Comparison of ENCODE assay signal across 19 mouse cellular contexts in genomic region chr10:106998052-106998625, GRCm38 (mm10).
DNase-seq lines count a peak whose midpoint lies in the region; ATAC-seq lines count a peak whose summit lies in the region.
"Had no signal": no experiment of that assay in that cellular context is flagged by ENCODE, and none has a peak within 500 bp of the region (broad histone marks: within the 10 kb centered on the region; RNA-seq: fewer than 3 reads in every experiment).

No protein-coding gene starts in this region.

- H3K4me3 ChIP-seq in hindbrain, embryonic 11.5 days (ENCODE audit: low read depth, low read length), result no peak overlapping the region
- no peak overlapping the region for H3K4me3 ChIP-seq in hindbrain, embryonic 10.5 days
- no peak overlapping the region for H3K4me3 ChIP-seq in forebrain, embryonic 12.5 days (replicated peaks)
- no peak overlapping the region for H3K4me3 ChIP-seq in hindbrain, embryonic 14.5 days (replicated peaks; ENCODE audit: low read length)
- no peak overlapping the region for H3K4me3 ChIP-seq in midbrain, embryonic 16.5 days (ENCODE audit: low read depth, low read length)
- H3K4me3 ChIP-seq: embryonic facial prominence, embryonic 13.5 days; gastrocnemius, adult 2 months; left cerebral cortex, adult 2 months; liver, embryonic 13.5 days; myocyte had no signal

- H3K27ac ChIP-seq in hindbrain, embryonic 11.5 days (ENCODE audit: low read depth, low read length), result no peak overlapping the region
- H3K27ac ChIP-seq in hindbrain, embryonic 10.5 days, result no peak overlapping the region
- no peak overlapping the region for H3K27ac ChIP-seq in forebrain, embryonic 12.5 days
- no peak overlapping the region for H3K27ac ChIP-seq in hindbrain, embryonic 14.5 days
- H3K27ac ChIP-seq in midbrain, embryonic 16.5 days (ENCODE audit: low read length), result no peak overlapping the region
- H3K27ac ChIP-seq: embryonic facial prominence, embryonic 13.5 days; gastrocnemius, adult 2 months; left cerebral cortex, adult 2 months; liver, embryonic 13.5 days had no signal

- 83% methylated on average over 2 of the region's 2 CpGs for WGBS in hindbrain, embryonic 11.5 days
- 67% methylated on average over 2 of the region's 2 CpGs for WGBS in hindbrain, embryonic 10.5 days
- 76% methylated on average over 2 of the region's 2 CpGs for WGBS in forebrain, embryonic 12.5 days
- 50% methylated on average over 2 of the region's 2 CpGs for WGBS in hindbrain, embryonic 14.5 days
- 74% methylated on average over 2 of the region's 2 CpGs for WGBS in midbrain, embryonic 16.5 days

- H3K9me3 ChIP-seq in hindbrain, embryonic 11.5 days (ENCODE audit: control insufficient read depth, low read length), result no peaks in the 10 kb centered on the region
- H3K9me3 ChIP-seq in hindbrain, embryonic 10.5 days, result no peaks in the 10 kb centered on the region
- no peaks in the 10 kb centered on the region for H3K9me3 ChIP-seq in forebrain, embryonic 12.5 days
- H3K9me3 ChIP-seq in hindbrain, embryonic 14.5 days (ENCODE audit: control insufficient read depth, low read length), result no peaks in the 10 kb centered on the region
- no peaks in the 10 kb centered on the region for H3K9me3 ChIP-seq in midbrain, embryonic 16.5 days (replicated peaks; ENCODE audit: control insufficient read depth, low read length, poor library complexity, severe bottlenecking)
- H3K9me3 ChIP-seq: embryonic facial prominence, embryonic 13.5 days; liver, embryonic 13.5 days had no signal

- no peak overlapping the region for H3K4me2 ChIP-seq in hindbrain, embryonic 11.5 days (replicated peaks; ENCODE audit: low read depth, low read length)
- H3K4me2 ChIP-seq in forebrain, embryonic 12.5 days, result no peak overlapping the region
- no peak overlapping the region for H3K4me2 ChIP-seq in hindbrain, embryonic 14.5 days (replicated peaks)
- no peak overlapping the region for H3K4me2 ChIP-seq in midbrain, embryonic 16.5 days (ENCODE audit: low read length)
- H3K4me2 ChIP-seq: embryonic facial prominence, embryonic 13.5 days; liver, embryonic 13.5 days had no signal

- DNase-seq in hindbrain, embryonic 11.5 days (ENCODE audit: low spot score), result peak; percentile 9
- DNase-seq in hindbrain, embryonic 10.5 days (ENCODE audit: low spot score), result no peak
- DNase-seq in hindbrain, embryonic 14.5 days (ENCODE audit: low spot score), result peak; percentile 39
- no peak for DNase-seq in kidney, adult 11 months
- no peak for DNase-seq in adrenal gland, adult (ENCODE audit: inconsistent age in 2 of 2, low spot score in 1 of 2)
- DNase-seq: adrenal gland, adult 8-10 months; cerebellum, adult 2 months; gastrocnemius, adult 2 months; heart, adult 18-20 months; heart, postnatal 4 days; kidney, adult 18-20 months; kidney, postnatal 10 days; liver, embryonic 13.5 days; thymus, postnatal 25 days had no signal

- peak; percentile 65 for ATAC-seq in hindbrain, embryonic 11.5 days (ENCODE audit: low FRiP score)
- peak; percentile 53 for ATAC-seq in forebrain, embryonic 12.5 days (ENCODE audit: low FRiP score)
- peak; percentile 85 for ATAC-seq in hindbrain, embryonic 14.5 days (ENCODE audit: low FRiP score)
- ATAC-seq in midbrain, embryonic 16.5 days, result peak; percentile 76; the same call in 1 of the 2 replicates

- no peaks in the 10 kb centered on the region for H3K4me1 ChIP-seq in hindbrain, embryonic 11.5 days (replicated peaks; ENCODE audit: control insufficient read depth, insufficient read depth, low read length)
- H3K4me1 ChIP-seq in hindbrain, embryonic 10.5 days (replicated peaks), result no peaks in the 10 kb centered on the region
- H3K4me1 ChIP-seq in forebrain, embryonic 12.5 days, result no peaks in the 10 kb centered on the region
- H3K4me1 ChIP-seq in hindbrain, embryonic 14.5 days (replicated peaks; ENCODE audit: control insufficient read depth, insufficient read depth, low read length), result no peaks in the 10 kb centered on the region
- no peaks in the 10 kb centered on the region for H3K4me1 ChIP-seq in midbrain, embryonic 16.5 days (ENCODE audit: control insufficient read depth, insufficient read depth, low read length)
- H3K4me1 ChIP-seq: embryonic facial prominence, embryonic 13.5 days; liver, embryonic 13.5 days had no signal

- no peaks in the 10 kb centered on the region for H3K36me3 ChIP-seq in hindbrain, embryonic 11.5 days (ENCODE audit: control insufficient read depth, insufficient read depth, low read length)
- H3K36me3 ChIP-seq in hindbrain, embryonic 10.5 days, result no peaks in the 10 kb centered on the region
- H3K36me3 ChIP-seq in forebrain, embryonic 12.5 days (replicated peaks), result no peaks in the 10 kb centered on the region
- no peaks in the 10 kb centered on the region for H3K36me3 ChIP-seq in hindbrain, embryonic 14.5 days (replicated peaks; ENCODE audit: control insufficient read depth, insufficient read depth)
- no peaks in the 10 kb centered on the region for H3K36me3 ChIP-seq in midbrain, embryonic 16.5 days (ENCODE audit: control insufficient read depth, insufficient read depth, low read length)
- H3K36me3 ChIP-seq: embryonic facial prominence, embryonic 13.5 days; liver, embryonic 13.5 days had no signal

- no peak overlapping the region for H3K9ac ChIP-seq in hindbrain, embryonic 11.5 days (ENCODE audit: low read depth, low read length)
- no peak overlapping the region for H3K9ac ChIP-seq in forebrain, embryonic 12.5 days
- H3K9ac ChIP-seq in hindbrain, embryonic 14.5 days, result no peak overlapping the region
- H3K9ac ChIP-seq in midbrain, embryonic 16.5 days (ENCODE audit: low read depth, low read length), result no peak overlapping the region
- H3K9ac ChIP-seq: embryonic facial prominence, embryonic 13.5 days; liver, embryonic 13.5 days had no signal

- no peaks in the 10 kb centered on the region for H3K27me3 ChIP-seq in hindbrain, embryonic 11.5 days (ENCODE audit: control insufficient read depth, insufficient read depth, low read length)
- H3K27me3 ChIP-seq in hindbrain, embryonic 10.5 days (ENCODE audit: insufficient read depth, poor library complexity, severe bottlenecking), result no peaks in the 10 kb centered on the region
- H3K27me3 ChIP-seq in forebrain, embryonic 12.5 days, result no peaks in the 10 kb centered on the region
- no peaks in the 10 kb centered on the region for H3K27me3 ChIP-seq in hindbrain, embryonic 14.5 days (ENCODE audit: control insufficient read depth, insufficient read depth, low read length)
- no peaks in the 10 kb centered on the region for H3K27me3 ChIP-seq in midbrain, embryonic 16.5 days (ENCODE audit: control insufficient read depth, insufficient read depth, low read depth, low read length)
- H3K27me3 ChIP-seq: embryonic facial prominence, embryonic 13.5 days; liver, embryonic 13.5 days had no signal

Comparison
In these comparisons a context has a peak if more than half of its experiments do, and no peak if none do; other contexts are left out.
1. DNase-seq: peak in hindbrain, embryonic 11.5 days (single experiment) and hindbrain, embryonic 14.5 days (single experiment); none in hindbrain, embryonic 10.5 days (single experiment), kidney, adult 11 months (single experiment) and adrenal gland, adult (0 of 2).
2. Peak in every context shown above with its lines, with median percentiles within 50 percentile points of each other: ATAC-seq.